Mouse (Mus musculus) G1E (cell line): ENCODE data around the gene Arhgap45. TPM values are rescaled to one million over a fixed set of nuclear protein-coding genes. Genes with fewer than 3 reads are reported as not detected.
A peak's percentile ranks its signal among the peaks of the same experiment; 100 is the strongest.

ENCODE experiments used
- ATAC-seq: 2 replicates; pipeline ENCODE4 v1.8.0; 2016; ENCODE audit warnings: mild to moderate bottlenecking; ENCODE audit not compliant: insufficient number of reproducible peaks, poor library complexity, low FRiP score, severe bottlenecking; ENCODE audit errors: extremely low read depth
- DNase-seq: peaks from one replicate; pipeline ENCODE4 v3.0.0; 2012; ENCODE audit warnings: low spot score
- H3K27me3 ChIP-seq: 2 replicates; pipeline ENCODE4 v1.6.1; 2012; ENCODE audit warnings: mild to moderate bottlenecking, low read length, inconsistent platforms; ENCODE audit not compliant: insufficient read depth
- H3K36me3 ChIP-seq: replicated peaks from 2 replicates; pipeline ENCODE3; 2012; ENCODE audit warnings: mild to moderate bottlenecking, inconsistent platforms
- H3K4me1 ChIP-seq: 2 replicates; pipeline ENCODE4 v1.6.1; 2012; ENCODE audit warnings: low read depth, low read length, inconsistent platforms, mixed read lengths; ENCODE audit not compliant: insufficient read depth
- H3K4me3 ChIP-seq: 2 replicates; pipeline ENCODE4 v1.5.1; 2012; ENCODE audit warnings: low read depth, mild to moderate bottlenecking, inconsistent platforms, low read length, moderate library complexity, mixed read lengths
- H3K9me3 ChIP-seq: replicated peaks from 2 replicates; pipeline ENCODE4 v1.6.1; 2012; ENCODE audit warnings: inconsistent platforms
- CTCF ChIP-seq: IDR thresholded peaks from 2 replicates; pipeline ENCODE4 v1.5.1; 2012; ENCODE audit warnings: low read depth, low read length, inconsistent platforms, mixed read lengths
- GATA1 ChIP-seq: IDR thresholded peaks from 2 replicates; pipeline ENCODE4 v1.6.1; 2012; ENCODE audit warnings: borderline replicate concordance, low read length, inconsistent platforms, mixed read lengths
- GATA2 ChIP-seq: IDR thresholded peaks from 2 replicates; pipeline ENCODE4 v1.6.1; 2012; ENCODE audit warnings: low read depth, low read length, inconsistent platforms, borderline replicate concordance
- POLR2AphosphoS5 ChIP-seq: IDR thresholded peaks from 2 replicates; pipeline ENCODE4 v1.6.1; 2012; ENCODE audit warnings: low read depth, low read length, inconsistent platforms; ENCODE audit not compliant: insufficient replicate concordance
- TAL1 ChIP-seq: conservative IDR thresholded peaks from 2 replicates; pipeline ENCODE4 v1.6.1; 2012; ENCODE audit warnings: low read depth, low read length, inconsistent platforms, mixed read lengths
- polyA plus RNA-seq: library from polyadenylated mRNA; stranded (reverse); fragments of >175 nt; gene quantifications from 2 replicates; pipeline ENCODE4 v1.2.3, GENCODE M21; 2012
- total RNA-seq, 2 experiments: library from RNA; stranded (forward) in 1 of 2; stranded (reverse) in 1 of 2; fragments of 200-1000 nt in 1 of 2; fragments of >200 nt in 1 of 2; fragmentation: Nextera tagmentation in 1 of 2; gene quantifications; 2 replicates each; pipeline ENCODE4 v1.2.3; 2014 to 2017

Gene Arhgap45
- total and polyA plus RNA-seq, 3 experiments, result 56.7 to 179 (median 104) TPM

GRCm38 (mm10) chr10:79979401-79980155, 36.9 kb upstream of the Arhgap45 start:
- no peak for TF ChIP-seq GATA2
- TF ChIP-seq TAL1, result no peak
- ATAC-seq (no peak), DNase-seq (no peak)
- H3K4me3 ChIP-seq, result peak overlapping the region; percentile 10; the same call in 1 of the 2 replicates
- peaks cover 88% of the 10 kb centered on the region for H3K36me3 ChIP-seq
- H3K4me1 ChIP-seq, result peaks cover 60% of the 10 kb centered on the region
- peaks cover 6% of the 10 kb centered on the region; the same call in 1 of the 2 replicates for H3K27me3 ChIP-seq
- peaks cover 49% of the 10 kb centered on the region for H3K9me3 ChIP-seq

GRCm38 (mm10) chr10:79983205-79983604, 33.2 kb upstream of the Arhgap45 start:
- Histone ChIP-seq H3K9me3 (peaks cover 15% of the 10 kb centered on the region), H3K4me3 (peak overlapping the region; percentile 84), H3K36me3 (peaks cover 52% of the 10 kb centered on the region), H3K27me3 (peaks cover 3% of the 10 kb centered on the region; the same call in 1 of the 2 replicates), H3K4me1 (peaks cover 79% of the 10 kb centered on the region)
- TF ChIP-seq TAL1, result no peak
- no peak for TF ChIP-seq CTCF
- TF ChIP-seq GATA2, result no peak
- TF ChIP-seq GATA1, result no peak
- no peak for TF ChIP-seq POLR2AphosphoS5
- DNase-seq (no peak), ATAC-seq (no peak)

- ATAC-seq (no peak), DNase-seq (peak; percentile 58)
- peaks cover 47% of the 10 kb centered on the region for H3K36me3 ChIP-seq
- H3K4me1 ChIP-seq, result peaks cover 84% of the 10 kb centered on the region
- TF ChIP-seq POLR2AphosphoS5 (no peak), TAL1 (no peak; the same call in 1 of the 2 replicates), GATA1 (no peak), CTCF (no peak), GATA2 (no peak)
- H3K9me3 ChIP-seq, result peaks cover 10% of the 10 kb centered on the region
- H3K27me3 ChIP-seq, result peaks cover 3% of the 10 kb centered on the region; the same call in 1 of the 2 replicates
- peak overlapping the region; percentile 84 for H3K4me3 ChIP-seq
Measured at GRCm38 (mm10) chr10:79983670-79984069, 32.8 kb upstream of the Arhgap45 start.

DNA sequence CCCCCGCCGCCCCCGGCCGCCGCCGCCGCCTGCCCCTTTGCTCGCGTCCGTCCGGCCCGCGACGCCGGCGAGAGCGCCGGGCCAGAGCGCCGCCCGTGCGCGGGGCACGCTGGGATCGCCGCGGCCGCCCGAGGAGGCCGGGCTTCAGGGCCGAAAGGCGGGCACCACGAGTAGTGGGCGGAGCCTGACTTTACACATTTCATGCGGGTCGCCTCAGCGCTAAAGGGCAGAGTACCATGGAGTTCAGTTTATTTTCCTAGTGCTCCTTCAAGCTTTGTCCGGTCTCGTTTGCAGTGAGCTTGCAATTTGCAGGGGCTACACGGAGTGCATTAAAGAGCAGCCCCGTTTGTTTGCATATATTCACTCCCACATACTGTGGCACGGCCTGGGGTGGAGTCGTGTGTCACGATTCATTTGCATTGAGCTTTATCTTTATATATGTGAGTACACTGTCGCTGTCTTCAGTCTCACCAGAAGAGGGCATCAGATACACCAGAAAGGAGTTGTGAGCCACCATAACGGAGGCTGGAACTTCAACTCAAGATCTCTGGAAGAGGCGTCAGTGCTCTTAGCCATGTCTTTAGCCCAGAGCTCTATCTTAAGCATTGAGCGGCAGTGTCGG, 32.1 kb upstream of the Arhgap45 start, which contains the start of gene Tmem259:
Tmem259 (minus strand) TSS at position 136 of the 622 bp plus-strand sequence.
- peaks cover 6% of the 10 kb centered on the region; the same call in 1 of the 2 replicates for H3K27me3 ChIP-seq
- peak within 1 kb of the TSS; percentile 84 for H3K4me3 ChIP-seq
- peaks cover 4% of the 10 kb centered on the region; the same call in 1 of the 2 replicates for H3K9me3 ChIP-seq
- DNase-seq (peak; percentile 72), ATAC-seq (peak; percentile 16; the same call in 1 of the 2 replicates)
- H3K36me3 ChIP-seq, result peaks cover 41% of the 10 kb centered on the region
- H3K4me1 ChIP-seq, result peaks cover 86% of the 10 kb centered on the region
- no peak for TF ChIP-seq POLR2AphosphoS5
- TF ChIP-seq CTCF, result no peak
- no peak for TF ChIP-seq GATA1
- TF ChIP-seq TAL1, result no peak
- no peak for TF ChIP-seq GATA2

- ATAC-seq (peak; percentile 81), DNase-seq (peak; percentile 79)
- H3K9me3 ChIP-seq, result no peaks in the 10 kb centered on the region
- peaks cover 9% of the 10 kb centered on the region; the same call in 1 of the 2 replicates for H3K27me3 ChIP-seq
- H3K4me3 ChIP-seq, result peak overlapping the region; percentile 84
- peaks cover 35% of the 10 kb centered on the region for H3K36me3 ChIP-seq
- TF ChIP-seq TAL1, result no peak
- no peak for TF ChIP-seq GATA2
- no peak for TF ChIP-seq GATA1
- no peak for TF ChIP-seq POLR2AphosphoS5
- TF ChIP-seq CTCF, result no peak
- peaks cover 86% of the 10 kb centered on the region for H3K4me1 ChIP-seq
Measured at GRCm38 (mm10) chr10:79984871-79985270, 31.6 kb upstream of the Arhgap45 start.

DNA sequence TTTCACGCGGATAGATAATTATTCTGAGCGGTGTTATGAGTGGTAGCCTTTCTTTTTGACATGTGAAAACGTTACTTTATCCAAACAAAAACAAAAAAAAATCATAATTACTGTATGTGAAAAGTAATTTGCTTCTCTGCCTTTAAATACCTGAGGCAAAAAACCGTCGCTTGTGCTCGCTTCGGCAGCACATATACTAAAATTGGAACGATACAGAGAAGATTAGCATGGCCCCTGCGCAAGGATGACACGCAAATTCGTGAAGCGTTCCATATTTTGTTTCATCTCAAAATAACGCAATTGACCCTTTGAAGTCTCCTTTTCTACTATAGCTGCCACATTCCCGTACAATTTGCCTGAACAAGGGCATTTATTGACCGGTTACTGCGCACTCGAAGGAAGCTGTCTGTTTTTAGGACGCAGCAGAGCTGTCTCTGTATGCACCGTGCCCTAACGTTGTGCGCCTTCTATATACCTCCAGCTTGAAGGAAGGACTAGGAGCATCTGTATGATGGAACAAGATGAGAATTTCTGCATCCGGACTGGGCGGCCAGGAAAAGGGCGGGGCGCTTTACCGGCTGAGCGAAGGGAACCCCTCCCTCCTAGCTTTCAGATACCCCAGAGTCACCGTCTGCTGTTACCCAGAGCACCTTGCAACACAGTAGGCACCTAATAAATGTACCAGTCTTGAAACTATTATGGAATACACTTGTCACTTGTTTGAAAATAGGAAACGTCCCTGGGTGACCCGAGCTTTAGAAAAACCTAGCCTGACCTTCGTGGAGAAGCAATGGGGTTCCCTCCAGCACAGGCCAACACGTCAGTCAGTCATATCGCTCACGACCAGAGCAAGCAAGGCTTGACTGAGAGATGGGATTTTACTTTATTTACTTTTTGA, 30.9 kb upstream of the Arhgap45 start:
- Histone ChIP-seq H3K4me1 (peaks cover 82% of the 10 kb centered on the region), H3K36me3 (peaks cover 28% of the 10 kb centered on the region), H3K9me3 (no peaks in the 10 kb centered on the region), H3K4me3 (peak overlapping the region; percentile 84), H3K27me3 (peaks cover 11% of the 10 kb centered on the region; the same call in 1 of the 2 replicates)
- no peak for TF ChIP-seq GATA1
- no peak for TF ChIP-seq TAL1
- no peak for TF ChIP-seq GATA2
- TF ChIP-seq POLR2AphosphoS5, result no peak
- no peak for TF ChIP-seq CTCF
- DNase-seq, result peak; percentile 47
- no peak for ATAC-seq
